Mouse (Mus musculus): Measurements from ENCODE around the gene Gm11549. TPM values are rescaled to one million over a fixed set of nuclear protein-coding genes. Genes with fewer than 3 reads are reported as not detected.
A peak's percentile ranks its signal among the peaks of the same experiment; 100 is the strongest.

Gm11549 gene
- polyA plus RNA-seq, 1 experiment from 2014 or later, result 0.23 TPM

- Histone ChIP-seq H3K36me3 (no peaks in the 10 kb centered on the region), H3K27ac (no peak overlapping the region), H3K27me3 (0 out of 2 replicates have a peak, but pooled peaks cover 2% of the 10 kb centered on the region), H3K4me1 (replicated peaks) (no peaks in the 10 kb centered on the region), H3K9ac (replicated peaks) (no peak overlapping the region), H3K9me3 (no peaks in the 10 kb centered on the region), H3K4me3 (replicated peaks) (no peak overlapping the region), H3K4me2 (no peak overlapping the region)
- 78% methylated on average over 6 of the region's 6 CpGs for WGBS
- no peak for ATAC-seq (ENCODE audit: insufficient number of reproducible peaks, insufficient read depth, low FRiP score, low TSS enrichment, low read depth)
These were observed 27.9 kb downstream of the Gm11549 start for GRCm38 (mm10) chr3:36493641-36494283.

DNA sequence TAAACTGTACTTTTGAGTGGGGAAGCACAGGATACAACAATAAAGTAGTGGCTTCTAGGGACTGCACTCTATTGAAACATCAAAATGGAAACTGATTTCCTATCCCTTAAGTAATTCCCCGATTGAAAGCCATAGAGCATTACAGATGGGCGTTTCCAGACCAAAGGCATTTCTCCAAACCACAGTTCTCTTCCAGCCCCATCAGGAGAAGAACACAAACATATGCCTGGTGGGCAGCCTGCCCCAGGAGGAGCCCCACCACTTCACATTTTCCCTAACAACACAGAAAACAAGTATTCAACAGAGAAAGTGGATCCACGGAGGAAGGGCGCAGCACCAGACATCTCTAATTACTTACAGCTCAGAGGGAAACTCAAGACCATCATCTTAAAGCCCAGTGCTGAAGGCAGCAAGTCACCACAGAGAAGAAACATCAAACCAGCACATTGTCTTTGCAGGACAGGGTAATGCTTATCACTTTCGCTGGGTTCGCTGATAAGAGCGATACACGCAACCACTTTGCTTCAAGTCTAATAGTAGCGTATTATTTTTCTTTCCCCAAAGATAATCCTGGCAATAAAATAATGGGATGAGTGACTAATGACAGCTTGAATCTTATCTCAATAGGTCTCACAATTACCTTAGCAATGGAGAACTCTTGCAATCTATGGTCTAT, 28.8 kb downstream of the Gm11549 start:
- H3K9me3 ChIP-seq, result no peaks in the 10 kb centered on the region
- no peak overlapping the region for H3K4me2 ChIP-seq
- 85% methylated on average over 9 of the region's 9 CpGs for WGBS
- H3K36me3 ChIP-seq, result no peaks in the 10 kb centered on the region
- no peak for ATAC-seq (ENCODE audit: insufficient number of reproducible peaks, insufficient read depth, low FRiP score, low TSS enrichment, low read depth)
- H3K4me3 ChIP-seq (replicated peaks), result no peak overlapping the region
- no peak overlapping the region for H3K9ac ChIP-seq (replicated peaks)
- H3K4me1 ChIP-seq (replicated peaks), result no peaks in the 10 kb centered on the region
- H3K27me3 ChIP-seq, result 0 out of 2 replicates have a peak, but pooled peaks cover 2% of the 10 kb centered on the region
- no peak overlapping the region for H3K27ac ChIP-seq

GRCm38 (mm10) chr3:36491535-36491934, 30.1 kb downstream of the Gm11549 start:
- no peaks in the 10 kb centered on the region for H3K4me1 ChIP-seq (replicated peaks)
- H3K4me2 ChIP-seq, result no peak overlapping the region
- H3K9ac ChIP-seq (replicated peaks), result no peak overlapping the region
- WGBS, result 91% methylated on average over 5 of the region's 5 CpGs
- H3K27ac ChIP-seq, result no peak overlapping the region
- H3K4me3 ChIP-seq (replicated peaks), result no peak overlapping the region
- H3K27me3 ChIP-seq, result 0 out of 2 replicates have a peak, but pooled peaks cover 2% of the 10 kb centered on the region
- ATAC-seq (ENCODE audit: insufficient number of reproducible peaks, insufficient read depth, low FRiP score, low TSS enrichment, low read depth), result no peak
- no peaks in the 10 kb centered on the region for H3K9me3 ChIP-seq
- H3K36me3 ChIP-seq, result no peaks in the 10 kb centered on the region

DNA sequence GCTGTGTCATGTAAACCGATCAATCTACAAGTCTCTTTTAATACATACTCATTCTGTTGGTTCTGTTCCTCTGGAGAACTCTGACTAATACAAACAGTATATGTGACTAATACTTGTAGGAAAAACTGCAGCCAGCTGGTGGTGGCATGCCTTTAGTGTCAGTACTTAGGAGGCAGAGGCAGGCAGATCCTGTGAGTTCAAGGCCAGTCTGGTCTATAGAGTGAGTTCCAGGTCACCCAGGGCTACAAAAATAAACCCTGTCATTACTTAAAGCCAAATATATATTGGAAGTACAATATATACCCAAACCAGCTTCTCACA, 32.1 kb downstream of the Gm11549 start:
- Histone ChIP-seq H3K4me3 (replicated peaks) (no peak overlapping the region), H3K4me2 (no peak overlapping the region), H3K9me3 (no peaks in the 10 kb centered on the region), H3K27me3 (no peaks in the 10 kb centered on the region), H3K27ac (no peak overlapping the region), H3K4me1 (replicated peaks) (no peaks in the 10 kb centered on the region), H3K36me3 (no peaks in the 10 kb centered on the region), H3K9ac (replicated peaks) (no peak overlapping the region)
- ATAC-seq (ENCODE audit: insufficient number of reproducible peaks, insufficient read depth, low FRiP score, low TSS enrichment, low read depth), result no peak
- WGBS, result 94% methylated on average over 1 of the region's 1 CpGs

- Histone ChIP-seq H3K27me3 (no peaks in the 10 kb centered on the region), H3K4me1 (replicated peaks) (no peaks in the 10 kb centered on the region), H3K36me3 (no peaks in the 10 kb centered on the region), H3K4me2 (no peak overlapping the region), H3K4me3 (replicated peaks) (no peak overlapping the region), H3K9ac (replicated peaks) (no peak overlapping the region), H3K9me3 (no peaks in the 10 kb centered on the region), H3K27ac (no peak overlapping the region)
- 81% methylated on average over 6 of the region's 6 CpGs for WGBS
- no peak for ATAC-seq (ENCODE audit: insufficient number of reproducible peaks, insufficient read depth, low FRiP score, low TSS enrichment, low read depth)
These were observed 32.6 kb downstream of the Gm11549 start for GRCm38 (mm10) chr3:36488899-36489589.

DNA sequence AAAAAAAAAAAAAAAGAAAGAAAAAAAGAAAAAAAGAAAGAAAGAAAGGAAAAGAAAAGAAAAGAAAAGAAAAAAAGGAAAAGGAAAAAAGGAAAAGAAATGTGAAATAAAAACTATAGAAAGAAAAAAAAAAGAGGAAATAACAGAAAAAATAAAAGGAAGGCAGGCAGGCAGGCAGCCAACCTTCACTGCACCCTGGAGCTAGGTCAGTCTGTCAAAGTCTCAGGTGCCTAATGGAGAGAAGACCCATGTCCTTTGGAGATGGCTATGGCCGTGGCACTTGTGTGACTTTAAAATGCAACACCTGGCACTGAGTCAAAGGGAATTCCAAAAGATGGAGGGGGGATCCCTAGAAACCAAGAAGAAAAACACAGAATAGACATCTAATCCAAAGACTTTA, 33.2 kb downstream of the Gm11549 start:
- H3K4me1 ChIP-seq (replicated peaks), result peaks cover under 1% of the 10 kb centered on the region; the same call in 1 of the 2 replicates
- no peak overlapping the region for H3K9ac ChIP-seq (replicated peaks)
- no peaks in the 10 kb centered on the region for H3K36me3 ChIP-seq
- no peak overlapping the region for H3K4me3 ChIP-seq (replicated peaks)
- ATAC-seq (ENCODE audit: insufficient number of reproducible peaks, insufficient read depth, low FRiP score, low TSS enrichment, low read depth), result no peak
- H3K4me2 ChIP-seq, result no peak overlapping the region
- no peaks in the 10 kb centered on the region for H3K27me3 ChIP-seq
- H3K9me3 ChIP-seq, result no peaks in the 10 kb centered on the region
- 85% methylated on average over 1 of the region's 1 CpGs for WGBS
- H3K27ac ChIP-seq, result no peak overlapping the region

DNA sequence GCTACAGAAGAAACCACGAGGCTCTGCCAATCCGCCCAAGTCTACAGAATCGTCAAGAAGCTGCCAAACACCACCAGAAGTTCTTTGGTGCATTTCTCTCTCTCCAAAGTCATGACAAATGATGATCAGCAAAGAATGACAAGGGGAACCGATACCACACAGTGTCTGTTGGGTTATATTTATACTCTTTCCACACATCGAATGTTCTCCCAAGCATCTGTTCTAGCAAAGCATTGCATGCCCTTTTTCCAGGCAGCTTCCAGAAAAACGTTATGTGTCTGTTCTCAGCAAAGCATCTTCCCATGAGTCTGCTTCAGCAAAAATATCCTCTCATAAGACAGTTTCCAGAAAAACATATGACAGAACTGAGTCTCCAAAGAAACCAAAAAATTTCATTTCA, 34.7 kb downstream of the Gm11549 start:
- H3K4me2 ChIP-seq, result no peak overlapping the region
- H3K4me1 ChIP-seq (replicated peaks), result peaks cover 11% of the 10 kb centered on the region
- ATAC-seq (ENCODE audit: insufficient number of reproducible peaks, insufficient read depth, low FRiP score, low TSS enrichment, low read depth), result no peak
- no peaks in the 10 kb centered on the region for H3K27me3 ChIP-seq
- H3K27ac ChIP-seq, result no peak overlapping the region
- H3K4me3 ChIP-seq (replicated peaks), result no peak overlapping the region
- WGBS, result 88% methylated on average over 6 of the region's 6 CpGs
- no peak overlapping the region for H3K9ac ChIP-seq (replicated peaks)
- no peaks in the 10 kb centered on the region for H3K9me3 ChIP-seq
- H3K36me3 ChIP-seq, result no peaks in the 10 kb centered on the region

- Histone ChIP-seq H3K27me3 (no peaks in the 10 kb centered on the region), H3K9me3 (no peaks in the 10 kb centered on the region), H3K36me3 (no peaks in the 10 kb centered on the region), H3K4me1 (replicated peaks) (peaks cover 15% of the 10 kb centered on the region), H3K27ac (no peak overlapping the region), H3K4me2 (no peak overlapping the region), H3K9ac (replicated peaks) (no peak overlapping the region), H3K4me3 (replicated peaks) (no peak overlapping the region)
- 50% methylated on average over 6 of the region's 6 CpGs for WGBS
- ATAC-seq (ENCODE audit: insufficient number of reproducible peaks, insufficient read depth, low FRiP score, low TSS enrichment, low read depth), result no peak
These were observed 35.4 kb downstream of the Gm11549 start for GRCm38 (mm10) chr3:36486176-36486575.

- H3K27ac ChIP-seq, result no peak overlapping the region
- H3K27me3 ChIP-seq, result no peaks in the 10 kb centered on the region
- no peak overlapping the region for H3K4me2 ChIP-seq
- no peaks in the 10 kb centered on the region for H3K36me3 ChIP-seq
- ATAC-seq (ENCODE audit: insufficient number of reproducible peaks, insufficient read depth, low FRiP score, low TSS enrichment, low read depth), result no peak
- H3K4me1 ChIP-seq (replicated peaks), result peaks cover 15% of the 10 kb centered on the region
- H3K9me3 ChIP-seq, result no peaks in the 10 kb centered on the region
- no peak overlapping the region for H3K9ac ChIP-seq (replicated peaks)
- H3K4me3 ChIP-seq (replicated peaks), result no peak overlapping the region
- 72% methylated on average over 4 of the region's 4 CpGs for WGBS
These were observed 37.3 kb downstream of the Gm11549 start for GRCm38 (mm10) chr3:36484292-36484691.

DNA sequence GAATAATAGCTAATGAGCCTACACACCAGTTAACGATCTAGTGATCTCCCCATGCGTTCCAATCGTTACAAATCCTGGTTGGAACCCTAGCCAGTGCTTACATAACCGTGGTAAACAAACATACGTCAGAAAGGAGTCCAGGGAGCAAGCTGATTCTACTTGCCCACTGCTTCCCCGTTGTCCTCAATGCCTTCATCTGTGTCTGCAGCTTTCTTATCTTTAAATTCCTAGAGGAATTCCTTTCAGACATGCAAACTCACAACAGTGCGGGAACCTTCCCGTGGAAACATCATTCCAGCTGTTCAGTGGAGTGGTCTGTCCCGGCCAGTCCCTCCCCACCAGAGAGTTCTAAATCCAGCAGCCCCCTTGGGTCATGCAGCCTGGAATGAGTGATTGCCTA, 38.7 kb downstream of the Gm11549 start:
- WGBS, result 41% methylated on average over 9 of the region's 9 CpGs
- Histone ChIP-seq H3K9ac (replicated peaks) (no peak overlapping the region), H3K9me3 (no peaks in the 10 kb centered on the region), H3K36me3 (no peaks in the 10 kb centered on the region), H3K4me3 (replicated peaks) (no peak overlapping the region), H3K4me1 (replicated peaks) (peaks cover 15% of the 10 kb centered on the region), H3K27me3 (no peaks in the 10 kb centered on the region), H3K27ac (no peak overlapping the region), H3K4me2 (no peak overlapping the region)
- ATAC-seq (ENCODE audit: insufficient number of reproducible peaks, insufficient read depth, low FRiP score, low TSS enrichment, low read depth), result no peak

DNA sequence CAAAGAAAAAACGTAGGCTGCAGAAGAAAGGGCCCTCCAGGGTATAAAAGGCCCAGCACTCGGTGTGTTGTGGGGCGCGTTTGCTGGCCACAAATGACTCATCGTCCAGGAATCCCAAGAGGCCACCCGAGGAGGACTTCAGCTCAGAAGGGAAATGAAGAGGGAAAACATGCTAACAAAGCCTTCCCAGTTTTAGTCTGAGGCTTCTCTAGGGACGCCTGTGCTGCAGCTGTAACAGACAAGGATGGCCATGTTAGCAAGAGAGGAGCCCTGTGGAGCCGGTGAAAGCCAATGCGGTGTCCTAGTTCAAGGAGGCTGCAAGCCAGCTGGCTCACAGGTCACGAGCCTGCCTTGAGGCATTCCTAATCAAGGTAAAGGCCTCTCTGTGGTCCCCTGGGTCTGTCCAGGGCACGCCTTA, 39.8 kb downstream of the Gm11549 start:
- Histone ChIP-seq H3K4me1 (replicated peaks) (peaks cover 21% of the 10 kb centered on the region), H3K9ac (replicated peaks) (no peak overlapping the region)
- 15% methylated on average over 11 of the region's 11 CpGs for WGBS

More for the DNA sequence above, 39.8 kb downstream of the Gm11549 start:
- Histone ChIP-seq H3K27me3 (no peaks in the 10 kb centered on the region), H3K27ac (peak overlapping the region; percentile 50; the same call in 1 of the 2 replicates), H3K9me3 (no peaks in the 10 kb centered on the region), H3K36me3 (no peaks in the 10 kb centered on the region), H3K4me2 (0 out of 2 replicates have a peak overlapping the region, but pooled peaks have one; percentile 13), H3K4me3 (replicated peaks) (no peak overlapping the region)
- ATAC-seq (ENCODE audit: insufficient number of reproducible peaks, insufficient read depth, low FRiP score, low TSS enrichment, low read depth), result no peak
